Mouse (Mus musculus) common myeloid progenitor, adult 5-6 weeks (primary cell): Measurements from ENCODE around the gene Smyd3. TPM values are rescaled to one million over a fixed set of nuclear protein-coding genes. Genes with fewer than 3 reads are reported as not detected.

Experiments
- ATAC-seq: replicated peaks from 2 replicates; pipeline ENCODE4 v1.8.0; 2016; ENCODE audit warnings: low read depth, mild to moderate bottlenecking, moderate TSS enrichment, inconsistent platforms; ENCODE audit not compliant: poor library complexity, severe bottlenecking
- total RNA-seq: library from RNA; stranded (forward); fragments of 200-1000, 187-1606 nt; gene quantifications from 2 replicates; pipeline ENCODE4 v1.2.3, GENCODE M21; 2017

The Smyd3 gene
- total RNA-seq: 41.1 and 52.2 TPM in 2 replicates

DNA sequence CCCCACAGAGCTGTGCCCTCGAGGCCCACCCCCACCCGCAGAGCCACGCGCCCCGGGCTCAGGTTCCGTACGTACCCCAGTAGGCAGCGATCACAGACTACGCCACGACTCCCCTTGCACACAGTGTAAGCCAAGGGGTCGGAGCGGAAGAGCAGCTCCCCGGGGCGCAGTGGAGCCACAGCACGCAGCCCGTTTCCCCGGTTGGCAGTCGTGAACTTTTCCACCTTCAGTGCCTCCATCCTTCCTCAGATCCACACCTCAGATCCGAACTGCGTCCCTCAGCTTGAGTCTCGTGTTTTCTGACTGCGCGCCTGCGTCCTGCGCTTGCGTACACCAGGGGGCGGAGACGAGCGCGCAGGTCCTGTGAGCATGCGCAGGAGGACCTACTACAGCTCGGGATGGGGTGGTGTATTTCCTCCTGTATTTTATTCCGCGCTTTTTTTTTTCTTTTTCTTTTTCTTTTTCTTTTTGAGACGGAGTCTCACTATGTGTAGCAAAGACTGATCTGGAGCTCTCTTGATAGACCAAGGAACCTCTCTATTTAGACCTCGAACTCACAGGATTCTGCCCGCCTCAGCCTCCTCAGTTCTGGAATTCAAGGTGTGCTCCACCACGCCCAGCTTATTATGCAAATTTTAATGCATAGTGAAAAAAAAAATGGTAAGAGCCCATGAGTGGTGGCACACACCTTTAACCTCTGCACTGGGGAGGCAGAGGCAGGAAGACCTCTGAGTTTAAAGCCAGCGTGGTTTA is at the start of gene Smyd3:
Smyd3 (minus strand) TSS at position 329 of the 753 bp plus-strand sequence.
- ATAC-seq: peak; percentile 86

- ATAC-seq: no peak
Measured at GRCm38 (mm10) chr1:179567558-179567957, 49.7 kb upstream of the Smyd3 start.

DNA sequence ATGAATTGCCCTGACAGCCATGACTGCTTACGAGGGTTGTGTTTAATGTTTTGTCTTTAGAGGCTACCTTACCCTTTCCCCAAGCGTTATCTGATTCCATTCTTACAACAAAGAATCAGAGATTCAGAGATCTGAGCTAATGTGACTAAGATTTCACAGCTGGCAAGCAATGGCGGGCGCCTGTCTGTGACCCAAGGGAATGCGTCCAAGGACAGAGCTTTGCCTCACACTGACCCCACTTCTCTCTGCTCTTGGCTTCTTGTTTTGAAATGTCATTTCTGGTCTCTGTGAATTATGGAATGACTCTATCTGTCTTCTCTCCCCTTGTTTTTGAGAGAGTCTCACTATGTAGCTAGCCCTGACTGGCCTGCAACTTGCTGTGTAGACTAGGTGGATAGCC is 46.1 kb upstream of the Smyd3 start:
- no peak for ATAC-seq

DNA sequence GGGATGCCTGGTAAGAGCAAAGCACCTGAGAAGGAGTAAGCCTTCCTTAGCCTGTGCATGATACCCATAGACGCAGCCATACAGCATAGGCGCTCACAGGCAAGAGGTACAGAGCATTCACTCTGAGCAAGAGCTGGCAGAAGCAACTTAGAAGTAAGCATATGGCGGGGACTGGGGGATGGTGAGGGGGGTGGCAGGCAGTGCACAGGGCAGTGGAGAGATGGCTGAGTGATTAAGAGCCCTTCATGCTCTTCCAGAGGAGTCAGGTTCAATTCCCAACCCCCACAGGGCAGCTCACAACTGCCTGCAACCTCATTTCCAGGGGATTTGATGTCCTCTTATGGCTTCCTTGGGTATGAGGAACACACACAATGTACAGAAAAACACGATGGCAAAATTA is 45.4 kb upstream of the Smyd3 start:
- ATAC-seq: no peak

- ATAC-seq: peak; percentile 63
Measured at GRCm38 (mm10) chr1:179560845-179561430, 43.1 kb upstream of the Smyd3 start.

DNA sequence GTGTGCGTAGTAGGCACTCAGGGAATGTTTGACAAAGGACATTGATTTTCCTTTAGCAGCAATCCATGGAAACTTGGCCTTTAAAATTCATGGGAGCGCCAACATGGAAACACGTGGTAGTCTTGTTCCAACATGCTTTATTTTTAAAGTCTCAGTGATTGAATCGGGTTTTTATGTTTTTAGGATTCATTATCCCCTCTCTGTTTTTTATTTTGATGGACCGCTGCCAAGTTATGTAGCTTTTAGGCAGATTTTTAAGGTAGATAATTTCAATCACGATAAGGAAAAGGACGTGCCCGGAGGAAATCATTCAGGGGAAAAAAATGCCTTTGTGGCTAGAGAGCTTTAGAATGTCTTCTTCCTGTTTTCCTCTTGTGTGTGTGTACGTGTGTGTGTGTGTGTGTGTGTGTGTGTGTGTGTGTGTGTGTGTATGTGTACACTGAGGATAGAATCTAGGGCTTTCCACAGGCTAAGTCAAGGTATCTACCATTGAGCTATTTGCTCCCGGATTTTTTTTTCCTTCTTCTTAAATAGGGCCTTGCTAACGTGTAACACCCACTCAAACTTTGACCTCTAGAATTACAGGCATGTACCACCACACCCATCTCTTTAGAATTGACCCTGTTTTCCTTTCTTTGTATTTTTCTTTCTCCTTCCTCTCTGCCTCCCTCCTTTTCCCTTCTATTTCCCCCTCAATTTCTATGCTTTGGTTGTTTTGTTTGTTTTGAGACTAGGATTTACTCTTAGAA is 41.8 kb upstream of the Smyd3 start:
- no peak for ATAC-seq

DNA sequence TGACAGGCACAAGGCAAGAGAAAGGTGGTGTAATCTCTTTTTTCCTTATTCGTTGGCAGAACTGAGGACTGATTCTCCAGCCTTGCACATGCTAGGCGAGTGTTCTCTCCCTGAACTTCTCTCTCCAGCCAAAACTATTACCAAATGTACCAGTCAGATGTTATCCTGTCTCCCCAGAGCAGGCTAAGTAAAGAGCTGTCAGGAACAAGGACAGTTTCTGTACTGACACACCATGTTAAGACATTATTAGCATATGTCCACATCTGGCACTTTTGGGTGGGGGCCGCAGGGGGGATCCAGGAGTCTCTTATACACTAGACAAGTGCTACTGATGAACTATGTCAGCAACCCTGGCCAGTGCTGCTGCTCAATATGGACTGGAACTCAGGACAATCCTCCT is 39.1 kb upstream of the Smyd3 start:
- ATAC-seq: no peak

- ATAC-seq: no peak
Measured at GRCm38 (mm10) chr1:179553949-179554347, 36.1 kb upstream of the Smyd3 start.

DNA sequence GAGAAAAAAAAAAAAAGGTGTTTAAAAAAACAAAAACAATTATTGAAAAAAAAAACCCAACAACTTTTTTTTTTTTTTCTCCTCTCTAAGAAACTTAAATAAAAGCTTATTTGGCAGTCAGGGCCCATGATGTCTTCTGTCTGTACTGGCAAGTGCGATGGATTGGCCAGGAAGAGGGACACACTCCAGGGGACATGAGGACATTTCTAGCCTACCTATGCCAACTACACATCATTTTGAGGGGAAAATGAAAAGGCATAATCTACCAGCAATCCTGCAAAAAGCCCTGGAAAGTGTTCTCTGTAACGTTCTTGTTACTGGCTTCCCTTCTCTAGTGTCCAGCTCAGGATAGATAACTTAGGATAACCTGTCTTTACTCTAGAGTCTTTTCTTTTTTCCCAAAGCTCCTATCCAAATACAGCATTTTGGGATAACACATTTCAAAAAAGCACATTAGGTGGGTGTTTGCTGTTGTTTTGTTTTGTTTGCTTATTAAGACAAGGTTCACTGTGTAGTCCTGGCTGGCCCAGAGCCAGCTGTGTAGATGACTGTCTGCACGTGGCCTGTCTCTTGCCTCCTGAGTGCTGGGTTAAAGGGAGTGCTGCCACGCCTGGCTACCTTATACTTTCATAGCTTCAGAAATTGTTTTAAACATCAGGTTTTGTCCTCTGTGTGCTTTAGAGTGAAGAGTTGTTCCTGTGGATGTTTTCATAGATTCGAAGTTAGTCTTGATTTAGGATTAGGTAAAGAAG is 35.5 kb upstream of the Smyd3 start:
- no peak for ATAC-seq

- no peak for ATAC-seq
Measured at GRCm38 (mm10) chr1:179552751-179553150, 34.9 kb upstream of the Smyd3 start.

DNA sequence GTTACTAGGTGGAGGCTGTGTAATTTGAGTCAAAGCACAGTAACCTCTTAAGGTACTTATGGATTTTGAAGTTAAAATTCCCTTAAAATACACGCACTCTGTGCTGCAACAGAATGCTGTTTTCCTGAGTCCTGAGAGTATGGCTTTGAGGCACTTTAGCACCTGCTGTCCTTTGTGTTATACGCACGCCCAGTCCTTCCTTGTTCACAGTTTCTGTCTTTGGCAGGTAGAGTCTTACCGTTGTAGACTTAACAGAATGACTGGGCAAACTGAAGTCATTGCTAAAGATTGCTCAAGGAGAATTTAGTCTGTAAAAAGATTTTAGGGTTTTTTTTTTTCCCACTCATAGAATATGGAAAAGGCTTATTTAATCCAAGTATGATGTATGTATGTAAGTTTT is 34.1 kb upstream of the Smyd3 start:
- ATAC-seq: no peak

DNA sequence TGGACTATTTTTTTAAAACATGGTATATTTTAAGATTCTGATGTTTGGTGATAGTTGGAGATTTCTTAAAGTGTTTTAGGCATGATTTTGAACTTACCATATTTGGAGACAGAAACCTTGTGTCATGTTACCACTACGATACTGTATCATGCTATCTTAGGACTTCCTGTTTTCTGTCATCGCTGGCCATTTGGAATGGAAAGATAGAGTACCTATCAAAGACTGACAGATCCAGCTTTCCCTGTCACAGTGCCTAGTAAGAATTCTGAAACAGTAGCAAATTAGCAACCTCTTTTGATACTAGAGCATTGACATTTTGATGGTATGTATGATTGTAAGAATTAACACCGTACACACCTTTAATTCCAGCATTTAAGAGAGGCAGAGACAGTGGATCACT is 33.5 kb upstream of the Smyd3 start:
- peak; percentile 59 for ATAC-seq

- ATAC-seq: no peak
Measured at GRCm38 (mm10) chr1:179548996-179549752, 31.3 kb upstream of the Smyd3 start.

DNA sequence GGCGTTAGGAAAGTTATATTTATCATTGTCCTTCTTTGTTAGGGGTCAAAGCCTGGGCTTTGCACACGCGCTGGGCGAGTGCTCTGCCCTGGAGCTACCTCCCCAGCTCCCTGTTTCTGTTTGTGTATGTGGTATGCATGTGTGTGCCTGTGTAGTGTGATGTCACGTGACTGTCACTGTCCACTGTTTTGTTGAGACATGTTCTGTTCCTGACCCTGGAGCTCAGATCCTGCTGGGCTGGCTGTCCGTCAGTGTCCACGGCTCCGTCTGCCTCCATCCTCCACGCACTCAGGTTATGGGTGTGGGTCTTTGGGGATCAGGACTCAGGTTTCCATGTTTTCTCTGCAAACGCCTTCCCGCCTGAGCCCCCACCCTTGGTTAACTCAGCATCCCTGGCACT is 30.4 kb upstream of the Smyd3 start:
- no peak for ATAC-seq

DNA sequence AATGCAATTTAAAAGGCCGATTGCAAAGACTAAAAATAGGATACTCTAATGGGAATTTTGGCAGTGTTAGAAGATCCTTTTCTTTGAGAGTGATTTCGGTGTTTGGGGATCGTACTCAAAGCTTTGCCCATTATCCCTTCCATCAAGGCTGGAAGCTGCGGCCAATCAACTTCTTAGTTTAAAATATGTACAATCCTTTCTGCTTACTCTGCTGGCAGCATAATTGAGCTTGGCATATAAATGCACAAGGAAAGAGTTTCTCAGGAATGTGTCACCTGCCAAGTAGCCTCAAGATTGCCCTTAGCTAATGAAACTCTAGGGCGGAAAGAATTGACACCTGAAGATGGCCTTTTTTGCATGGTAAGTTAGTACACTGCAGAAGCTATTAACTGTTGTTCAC is 29.3 kb upstream of the Smyd3 start:
- no peak for ATAC-seq

- peak; percentile 53 for ATAC-seq
Measured at GRCm38 (mm10) chr1:179546551-179546917, 28.7 kb upstream of the Smyd3 start.

- ATAC-seq: peak; percentile 95
Measured at GRCm38 (mm10) chr1:179545768-179546550, 28.1 kb upstream of the Smyd3 start, which contains the start of the genes Tfb2m and Cnst. Gene Tfb2m (minus strand): TSS chr1:179546267. Gene Cnst (plus strand): TSS chr1:179546370.

DNA sequence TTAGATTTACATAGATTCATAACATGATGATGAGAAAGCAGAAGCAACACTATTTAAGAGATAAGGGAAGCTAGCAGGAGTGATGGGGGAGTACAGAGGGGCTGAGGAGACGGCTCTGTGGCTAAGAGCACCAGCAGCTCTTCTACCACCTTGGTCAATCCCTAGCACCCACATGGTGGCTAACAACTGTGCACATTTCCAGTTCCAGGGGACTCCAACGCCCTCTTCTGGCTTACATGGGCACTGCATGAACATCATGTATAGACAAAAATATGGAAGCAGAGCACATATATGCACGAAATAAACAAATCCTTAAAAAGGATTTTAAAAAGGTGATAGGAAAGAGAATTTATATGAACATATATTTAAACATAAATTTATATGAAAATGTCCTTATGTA is 23.7 kb upstream of the Smyd3 start:
- ATAC-seq: no peak

DNA sequence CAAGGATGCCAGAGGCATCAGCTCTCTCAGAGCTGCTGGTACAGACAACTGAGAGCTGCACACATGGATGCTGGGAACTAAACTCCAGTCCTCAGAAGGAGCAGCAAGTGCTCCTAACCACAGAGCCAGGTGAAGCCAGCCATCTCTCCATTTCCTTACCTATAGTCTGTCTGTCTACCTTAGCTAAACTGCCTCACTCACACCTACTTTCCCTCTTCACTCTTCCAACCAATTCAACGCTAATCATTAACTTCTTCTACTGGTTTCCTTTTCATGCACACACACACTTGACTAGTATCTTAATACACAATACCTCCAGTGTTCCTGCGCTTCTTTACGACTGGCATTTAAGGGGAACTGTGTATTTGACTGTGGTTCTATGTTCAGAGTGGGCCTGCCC is 22.0 kb upstream of the Smyd3 start:
- no peak for ATAC-seq
